In the genomic region with DNA sequence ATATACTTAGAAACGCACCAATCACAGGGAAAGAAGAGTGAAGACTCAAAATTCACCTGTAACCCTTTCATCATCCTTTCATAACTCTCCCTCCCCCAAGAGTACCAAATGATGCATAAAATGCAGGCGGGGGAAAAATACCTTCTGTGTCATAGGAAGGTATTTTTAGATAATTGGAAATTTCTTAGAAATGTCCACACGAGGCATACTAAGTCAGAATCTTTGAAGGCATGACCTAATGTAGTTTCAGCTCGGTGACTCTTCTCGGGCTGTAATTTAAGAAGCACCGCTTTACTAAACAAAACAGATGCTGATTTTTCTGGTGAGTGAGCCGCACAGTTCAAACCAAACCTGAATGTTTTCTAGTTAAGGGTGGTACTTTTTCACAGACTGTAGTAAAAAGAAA, we compare ENCODE assay signal across 8 mouse cellular contexts. TPM values are rescaled to one million over a fixed set of nuclear protein-coding genes. Genes with fewer than 3 reads are reported as not detected.
DNase-seq lines count a peak whose midpoint lies in the region; ATAC-seq and TF ChIP-seq lines count a peak whose summit lies in the region.

A gene (plus strand): TSS at position 304 of the 406 bp plus-strand sequence.

- peaks cover 5% of the 10 kb centered on the region for H3K4me1 ChIP-seq in spleen, adult 2 months (ENCODE audit: control insufficient read depth, insufficient read depth, insufficient read length)

- H3K27me3 ChIP-seq in spleen, adult 2 months (ENCODE audit: control insufficient read depth, insufficient read depth, low read length): no peaks in the 10 kb centered on the region

- 19% methylated on average over 7 of the region's 7 CpGs for WGBS in spleen, adult 2 months

- TF ChIP-seq CTCF in spleen, adult 2 months (IDR thresholded peaks at IDR 0.05; ENCODE audit: extremely low read depth, insufficient read depth, insufficient read length, insufficient replicate concordance): no peak

- peak within 1 kb of the TSS; percentile 68 for H3K4me3 ChIP-seq in spleen, adult 2 months (ENCODE audit: extremely low read depth, insufficient read depth, insufficient read length)

- H3K36me3 ChIP-seq in spleen, adult 2 months (ENCODE audit: control insufficient read depth, insufficient read depth, low read length): no peaks in the 10 kb centered on the region

- TF ChIP-seq POLR2A in spleen, adult 2 months (IDR thresholded peaks at IDR 0.05; ENCODE audit: low read depth, low read length): no peak

- DNase-seq in spleen, adult 2 months (ENCODE audit: low read depth in 1 of 2, low spot score in 2 of 2): no peak
- DNase-seq in spleen, adult 12 weeks (ENCODE audit: low spot score): no peak
- DNase-seq in cerebellum, postnatal 25 days: no peak
- no peak for DNase-seq in spleen, postnatal 14 days (ENCODE audit: low spot score in 2 of 2)
- DNase-seq in gastrocnemius, postnatal 25 days: no peak

- H3K27ac ChIP-seq in spleen, adult 2 months (ENCODE audit: insufficient read depth, low read length): peak within 1 kb of the TSS; percentile 81

- ATAC-seq in erythroblast, adult 5-6 weeks (replicated peaks; ENCODE audit: low FRiP score, poor library complexity, severe bottlenecking): no peak
- ATAC-seq in inflammation-experienced regulatory T-cells, adult 6 months: peak; percentile 44
- ATAC-seq in monocyte, adult 5-6 weeks (replicated peaks; ENCODE audit: insufficient number of reproducible peaks, low FRiP score, low TSS enrichment, poor library complexity, severe bottlenecking): no peak

RNA-seq across cellular contexts. Expression of the gene that starts here (rescaled TPM):
- 3.6 and 4.6 TPM in 2 replicates for polyA plus RNA-seq in spleen, adult 2 months (2012; rRNA removed)
- 17.8 and 35.2 TPM in 2 replicates for total RNA-seq in erythroblast, adult 5-6 weeks (2015; ENCODE audit: low replicate concordance)
- total RNA-seq in erythroblast, adult 5-6 weeks (2017; ENCODE audit: low replicate concordance): 19.1 TPM in 2 replicates
- 100 to 1,000 TPM in 2 of 3 experiments, 10 to 100 TPM in 1; 87.2 to 159 (median 107) TPM for polyA plus RNA-seq in inflammation-experienced regulatory T-cells, adult 6 months (2017; shearing (Covaris generic))
- 29.5 to 34.6 TPM (median 32.6 TPM) in 3 replicates for total RNA-seq in monocyte, adult 5-6 weeks (2017)
- 1 to 10 TPM in 1 of 2 experiments, under 1 TPM in 1; 0.97 to 1.2 TPM for total RNA-seq in gastrocnemius, postnatal 25 days (2021)

Comparison
In these comparisons a context has a peak if more than half of its experiments do, and no peak if none do; other contexts are left out.
1. RNA of the gene that starts here (total RNA-seq): 17.8 to 35.2 TPM in erythroblast, adult 5-6 weeks and 29.5 to 34.6 TPM in monocyte, adult 5-6 weeks; 0.97 to 1.2 TPM in gastrocnemius, postnatal 25 days; every median in the first group is over 4 times any median in the second.
2. RNA of the gene that starts here (polyA plus RNA-seq): 87.2 to 159 TPM in inflammation-experienced regulatory T-cells, adult 6 months; 3.6 to 4.6 TPM in spleen, adult 2 months; every median in the first group is over 10 times any median in the second.